Mouse (Mus musculus) intestine, embryonic 15.5 days (tissue): ENCODE measurements around the gene Abhd4. TPM values are rescaled to one million over a fixed set of nuclear protein-coding genes. Genes with fewer than 3 reads are reported as not detected.
"Not testable (repeated sequence)": the region's sequence is repeated elsewhere in the genome, so short reads cannot be mapped to it uniquely, and the experiment has no call there.

Experiments
- ATAC-seq: fragments of 200-750 bp; cut with Nextera tagmentation; 2 replicates; pipeline ENCODE4 v1.8.0; 2017; ENCODE audit warnings: moderate TSS enrichment, moderate library complexity
- H3K27ac ChIP-seq: fragments of 300-500 bp; sonication (generic); 2 replicates; pipeline ENCODE4 v1.5.1; 2015; ENCODE audit warnings: mild to moderate bottlenecking, inconsistent platforms
- H3K27me3 ChIP-seq: fragments of 300-500 bp; sonication (generic); replicated peaks from 2 replicates; pipeline ENCODE4 v1.6.1; 2015; ENCODE audit warnings: inconsistent platforms
- H3K36me3 ChIP-seq: fragments of 300-500 bp; sonication (generic); 2 replicates; pipeline ENCODE4 v1.6.1; 2015; ENCODE audit warnings: inconsistent platforms
- H3K4me1 ChIP-seq: fragments of 300-500 bp; sonication (generic); replicated peaks from 2 replicates; pipeline ENCODE4 v1.6.1; 2015; ENCODE audit warnings: inconsistent platforms
- H3K4me2 ChIP-seq: fragments of 300-500 bp; sonication (generic); replicated peaks from 2 replicates; pipeline ENCODE4 v1.6.1; 2015; ENCODE audit warnings: mild to moderate bottlenecking, inconsistent platforms
- H3K4me3 ChIP-seq: fragments of 300-500 bp; sonication (generic); replicated peaks from 2 replicates; pipeline ENCODE4 v1.5.1; 2015; ENCODE audit warnings: inconsistent platforms
- H3K9ac ChIP-seq: fragments of 300-500 bp; sonication (generic); 2 replicates; pipeline ENCODE4 v1.6.1; 2015; ENCODE audit warnings: inconsistent platforms
- H3K9me3 ChIP-seq: fragments of 300-500 bp; sonication (generic); 2 replicates; pipeline ENCODE4 v1.6.1; 2016; ENCODE audit warnings: inconsistent platforms
- WGBS: fragments of 180-500 bp; shearing (Covaris S2); methylation state at CpG from one replicate; pipeline ENCODE4 v1.1.7; 2015; 5-methylcytosine and 5-hydroxymethylcytosine counted together
- polyA plus RNA-seq: library from polyadenylated mRNA; unstranded; fragments of >200 nt; fragmentation: Nextera tagmentation; extraction: Ambion mirVana; gene quantifications from 2 replicates; pipeline ENCODE4 v1.2.1, GENCODE M21; 2015

The Abhd4 gene
- polyA plus RNA-seq, 1 experiment from 2014 or later, result 42.6 TPM

GRCm38 (mm10) chr14:54224484-54225467 is 29.2 kb upstream of the Abhd4 start:
- Histone ChIP-seq H3K36me3 (no peaks in the 10 kb centered on the region), H3K9me3 (no peaks in the 10 kb centered on the region), H3K4me3 (no peak overlapping the region), H3K27me3 (no peaks in the 10 kb centered on the region), H3K4me1 (peaks cover 30% of the 10 kb centered on the region), H3K27ac (no peak overlapping the region), H3K4me2 (no peak overlapping the region), H3K9ac (no peak overlapping the region)
- 53% methylated on average over 16 of the region's 16 CpGs for WGBS
- no peak for ATAC-seq

GRCm38 (mm10) chr14:54225725-54226124 is 28.3 kb upstream of the Abhd4 start:
- no peak for ATAC-seq
- H3K9ac ChIP-seq, result no peak overlapping the region
- H3K36me3 ChIP-seq, result no peaks in the 10 kb centered on the region
- H3K9me3 ChIP-seq, result no peaks in the 10 kb centered on the region
- H3K4me3 ChIP-seq, result no peak overlapping the region
- no peak overlapping the region for H3K27ac ChIP-seq
- peaks cover 32% of the 10 kb centered on the region for H3K4me1 ChIP-seq
- 87% methylated on average over 11 of the region's 11 CpGs for WGBS
- H3K4me2 ChIP-seq, result no peak overlapping the region
- no peaks in the 10 kb centered on the region for H3K27me3 ChIP-seq

- Histone ChIP-seq H3K4me2 (peak overlapping the region; percentile 67), H3K27me3 (no peaks in the 10 kb centered on the region), H3K9ac (no peak overlapping the region), H3K36me3 (no peaks in the 10 kb centered on the region), H3K9me3 (no peaks in the 10 kb centered on the region), H3K4me3 (peak overlapping the region; percentile 10; the same call in 1 of the 2 replicates), H3K27ac (peak overlapping the region; percentile 62), H3K4me1 (peaks cover 38% of the 10 kb centered on the region)
- 19% methylated on average over 16 of the region's 16 CpGs for WGBS
- ATAC-seq, result peak; percentile 69
These were observed 26.8 kb upstream of the Abhd4 start for GRCm38 (mm10) chr14:54226911-54227811.

- no peaks in the 10 kb centered on the region for H3K27me3 ChIP-seq
- no peaks in the 10 kb centered on the region for H3K9me3 ChIP-seq
- H3K9ac ChIP-seq, result peak overlapping the region; percentile 21
- WGBS, result under 1% methylated on average over 10 of the region's 10 CpGs
- H3K4me3 ChIP-seq, result peak overlapping the region; percentile 29
- H3K4me2 ChIP-seq, result peak overlapping the region; percentile 67
- H3K4me1 ChIP-seq, result peaks cover 41% of the 10 kb centered on the region
- H3K27ac ChIP-seq, result peak overlapping the region; percentile 62
- ATAC-seq, result peak; percentile 50
- no peaks in the 10 kb centered on the region for H3K36me3 ChIP-seq
These were observed 26.0 kb upstream of the Abhd4 start for GRCm38 (mm10) chr14:54227911-54228451.

GRCm38 (mm10) chr14:54228501-54228900 is 25.5 kb upstream of the Abhd4 start:
- Histone ChIP-seq H3K9ac (no peak overlapping the region; the same call in 1 of the 2 replicates), H3K36me3 (no peaks in the 10 kb centered on the region), H3K4me2 (peak overlapping the region; percentile 67), H3K4me3 (0 out of 2 replicates have a peak overlapping the region, but pooled peaks have one; percentile 29), H3K9me3 (no peaks in the 10 kb centered on the region), H3K27me3 (no peaks in the 10 kb centered on the region), H3K4me1 (peaks cover 46% of the 10 kb centered on the region), H3K27ac (no peak overlapping the region)
- 22% methylated on average over 7 of the region's 7 CpGs for WGBS
- no peak for ATAC-seq

GRCm38 (mm10) chr14:54228933-54229713 is 24.9 kb upstream of the Abhd4 start:
- ATAC-seq, result no peak
- Histone ChIP-seq H3K9me3 (no peaks in the 10 kb centered on the region), H3K4me2 (peak overlapping the region; percentile 35), H3K27ac (no peak overlapping the region), H3K27me3 (no peaks in the 10 kb centered on the region), H3K4me3 (no peak overlapping the region), H3K9ac (0 out of 2 replicates have a peak overlapping the region, but pooled peaks have one; percentile 9), H3K36me3 (no peaks in the 10 kb centered on the region), H3K4me1 (peaks cover 49% of the 10 kb centered on the region)
- WGBS, result 30% methylated on average over 25 of the region's 25 CpGs

GRCm38 (mm10) chr14:54229849-54230248 is 24.1 kb upstream of the Abhd4 start:
- not testable (repeated sequence) for H3K27me3 ChIP-seq, H3K36me3 ChIP-seq, ATAC-seq, H3K27ac ChIP-seq, H3K9ac ChIP-seq, H3K9me3 ChIP-seq, H3K4me2 ChIP-seq, H3K4me3 ChIP-seq
- WGBS, result 92% methylated on average over 3 of the region's 4 CpGs
- peaks cover 44% of the 10 kb centered on the region for H3K4me1 ChIP-seq

- H3K4me1 ChIP-seq, result peaks cover 43% of the 10 kb centered on the region
- peak overlapping the region; percentile 38; the same call in 1 of the 2 replicates for H3K4me2 ChIP-seq
- no peak for ATAC-seq
- H3K27me3 ChIP-seq, result no peaks in the 10 kb centered on the region
- no peak overlapping the region for H3K27ac ChIP-seq
- H3K4me3 ChIP-seq, result no peak overlapping the region
- peaks cover 6% of the 10 kb centered on the region; the same call in 1 of the 2 replicates for H3K36me3 ChIP-seq
- H3K9me3 ChIP-seq, result no peaks in the 10 kb centered on the region
- H3K9ac ChIP-seq, result no peak overlapping the region
- 72% methylated on average over 14 of the region's 14 CpGs for WGBS
These were observed 23.3 kb upstream of the Abhd4 start for GRCm38 (mm10) chr14:54230638-54231150.

GRCm38 (mm10) chr14:54231176-54231956 is 22.6 kb upstream of the Abhd4 start:
- Histone ChIP-seq H3K27me3 (no peaks in the 10 kb centered on the region), H3K27ac (0 out of 2 replicates have a peak overlapping the region, but pooled peaks have one; percentile 34), H3K4me1 (peaks cover 43% of the 10 kb centered on the region), H3K4me2 (peak overlapping the region; percentile 38), H3K9ac (no peak overlapping the region), H3K9me3 (no peaks in the 10 kb centered on the region), H3K36me3 (peaks cover 6% of the 10 kb centered on the region; the same call in 1 of the 2 replicates), H3K4me3 (no peak overlapping the region)
- ATAC-seq, result no peak
- 59% methylated on average over 21 of the region's 21 CpGs for WGBS

GRCm38 (mm10) chr14:54232143-54232542 is 21.8 kb upstream of the Abhd4 start:
- H3K9ac ChIP-seq, result no peak overlapping the region
- no peaks in the 10 kb centered on the region for H3K9me3 ChIP-seq
- peaks cover 6% of the 10 kb centered on the region; the same call in 1 of the 2 replicates for H3K36me3 ChIP-seq
- H3K4me2 ChIP-seq, result no peak overlapping the region
- WGBS, result 49% methylated on average over 9 of the region's 9 CpGs
- H3K4me3 ChIP-seq, result no peak overlapping the region
- ATAC-seq, result peak; percentile 73
- peak overlapping the region; percentile 34 for H3K27ac ChIP-seq
- no peaks in the 10 kb centered on the region for H3K27me3 ChIP-seq
- peaks cover 39% of the 10 kb centered on the region for H3K4me1 ChIP-seq
